Mouse (Mus musculus) liver, embryonic 14.5 days (tissue): ENCODE results near the gene Rsf1. TPM values are rescaled to one million over a fixed set of nuclear protein-coding genes. Genes with fewer than 3 reads are reported as not detected.

Experiments used
- ATAC-seq: fragments of 200-750 bp; cut with Nextera tagmentation; 2 replicates; pipeline ENCODE4 v1.8.0; 2017; ENCODE audit warnings: moderate number of reproducible peaks, mild to moderate bottlenecking, moderate library complexity; ENCODE audit not compliant: insufficient read depth
- DNase-seq, 3 experiments: peaks; one replicate each; pipeline ENCODE4 v3.0.0-alpha.2; 2012 to 2013; ENCODE audit warnings: low read depth in 3 of 3, low spot score in 3 of 3
- H3K27ac ChIP-seq: fragments of 300-500 bp; sonication (generic); 2 replicates; pipeline ENCODE4 v1.5.1; 2014; ENCODE audit warnings: moderate library complexity, mild to moderate bottlenecking, control low read depth, inconsistent platforms
- H3K27me3 ChIP-seq: fragments of 300-500 bp; sonication (generic); 2 replicates; pipeline ENCODE4 v1.6.1; 2014; ENCODE audit warnings: mild to moderate bottlenecking, low read length, moderate library complexity; ENCODE audit not compliant: control insufficient read depth, insufficient read depth
- H3K36me3 ChIP-seq: fragments of 300-500 bp; sonication (generic); replicated peaks from 2 replicates; pipeline ENCODE4 v1.6.1; 2014; ENCODE audit warnings: low read depth; ENCODE audit not compliant: control insufficient read depth, insufficient read depth
- H3K4me1 ChIP-seq, 2 experiments: fragments of 200-500 bp in 1 of 2; fragments of 300-500 bp in 1 of 2; sonication (generic) in 1 of 2; replicated peaks; 2 replicates each; pipeline ENCODE4 v1.6.1; 2012 to 2014; ENCODE audit warnings: antibody characterized with exemption in 1 of 2, inconsistent platforms in 1 of 2, low read length in 1 of 2; ENCODE audit not compliant: control insufficient read depth in 2 of 2, insufficient read depth in 2 of 2
- H3K4me2 ChIP-seq: fragments of 300-500 bp; sonication (generic); 2 replicates; pipeline ENCODE4 v1.6.1; 2014; ENCODE audit warnings: low read depth, mild to moderate bottlenecking, control low read depth, moderate library complexity
- H3K4me3 ChIP-seq, 2 experiments: fragments of 200-500 bp in 1 of 2; fragments of 300-500 bp in 1 of 2; sonication (generic) in 1 of 2; 2 replicates each; pipeline ENCODE4 v1.5.1; 2012 to 2014; ENCODE audit warnings: low read depth in 2 of 2, low read length in 2 of 2, mild to moderate bottlenecking in 2 of 2, control low read depth in 1 of 2, inconsistent platforms in 1 of 2, moderate library complexity in 1 of 2; ENCODE audit not compliant: insufficient read depth in 1 of 2
- H3K9ac ChIP-seq: fragments of 300-500 bp; sonication (generic); replicated peaks from 2 replicates; pipeline ENCODE4 v1.6.1; 2014; ENCODE audit warnings: mild to moderate bottlenecking, control low read depth, moderate library complexity
- H3K9me3 ChIP-seq: fragments of 300-500 bp; sonication (generic); 2 replicates; pipeline ENCODE4 v1.6.1; 2016; ENCODE audit warnings: low read length, mixed read lengths; ENCODE audit not compliant: control insufficient read depth
- CTCF ChIP-seq: IDR thresholded peaks from 2 replicates; pipeline ENCODE4 v1.5.1; 2016; ENCODE audit warnings: antibody characterized with exemption, low read depth, control low read depth
- EP300 ChIP-seq: IDR thresholded peaks from 2 replicates; pipeline ENCODE4 v1.6.1; 2016; ENCODE audit warnings: antibody characterized with exemption, low read depth
- WGBS: fragments of 180-500 bp; shearing (Covaris S2); extraction: QIAGEN DNeasy Blood & Tissue Kit; methylation state at CpG from one replicate; pipeline ENCODE4 v1.1.7; 2014; ENCODE audit not compliant: insufficient replicate concordance; 5-methylcytosine and 5-hydroxymethylcytosine counted together
- polyA plus RNA-seq, 2 experiments: library from polyadenylated mRNA; depleted of rRNA in 1 of 2; stranded (reverse) in 1 of 2; unstranded in 1 of 2; fragments of >200 nt; fragmentation: Nextera tagmentation in 1 of 2; extraction: Ambion mirVana in 1 of 2; gene quantifications; 2 replicates each; pipeline versions ENCODE4 v1.2.1 to v1.2.3; 2012 to 2014

Rsf1 gene
- polyA plus RNA-seq, 2 experiments: 2.8 to 4.9 TPM

DNA sequence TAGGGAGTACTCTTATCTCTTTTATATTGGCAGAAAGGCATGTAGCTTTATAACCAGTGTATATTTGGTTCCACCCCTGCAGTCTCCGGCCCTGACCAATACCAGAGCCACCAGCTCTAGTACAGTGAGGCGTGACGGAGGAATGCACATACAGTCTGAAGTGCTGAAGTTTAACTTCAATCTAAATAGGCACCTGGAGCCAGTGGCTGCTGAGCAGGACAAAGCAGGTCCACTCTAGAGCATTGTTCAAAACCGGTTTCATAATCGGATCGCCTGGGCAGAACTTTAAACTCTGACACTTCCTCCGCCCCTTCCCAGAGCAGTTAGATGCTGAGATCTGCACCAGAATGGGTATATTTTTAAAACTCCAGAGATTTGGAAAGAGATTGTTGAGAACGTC is 155.3 kb downstream of the Rsf1 start:
- H3K9ac ChIP-seq: no peak overlapping the region; the same call in 1 of the 2 replicates
- 74% methylated on average over 8 of the region's 8 CpGs for WGBS
- no peaks in the 10 kb centered on the region for H3K27me3 ChIP-seq
- TF ChIP-seq EP300: no peak
- ATAC-seq: no peak
- no peak overlapping the region for H3K4me3 ChIP-seq
- peak overlapping the region; percentile 85 for H3K4me2 ChIP-seq
- no peaks in the 10 kb centered on the region for H3K9me3 ChIP-seq
- no peak overlapping the region for H3K27ac ChIP-seq
- peaks cover 28 to 57% of the 10 kb centered on the region in 2 experiments for H3K4me1 ChIP-seq
- DNase-seq: no peak
- no peaks in the 10 kb centered on the region for H3K36me3 ChIP-seq

DNA sequence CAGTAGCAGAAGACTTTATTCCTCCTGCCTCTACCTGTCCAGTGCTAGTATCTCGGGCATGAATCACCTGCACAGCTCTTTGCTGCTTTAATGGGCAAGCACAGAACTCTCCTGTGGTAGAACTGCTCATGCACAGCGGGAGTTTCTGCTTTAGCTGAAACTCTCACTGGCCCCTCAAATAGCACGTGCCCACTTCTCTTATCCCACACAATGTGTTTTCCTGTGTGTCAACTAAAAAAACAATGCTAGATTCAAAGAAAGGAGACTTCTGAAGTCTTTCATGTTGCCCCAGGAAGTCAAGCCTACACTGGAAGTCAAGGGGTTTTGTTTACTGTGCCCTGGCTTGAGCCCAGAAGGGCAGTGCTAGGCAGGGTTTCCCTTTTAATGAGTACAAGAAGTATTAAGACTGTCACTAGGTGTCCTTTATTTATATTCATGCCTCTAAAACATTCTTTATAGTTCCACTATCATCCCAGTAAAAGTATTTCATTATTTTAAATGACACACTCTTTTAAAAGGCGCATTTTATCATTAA is 156.3 kb downstream of the Rsf1 start:
- Histone ChIP-seq H3K9ac (no peak overlapping the region), H3K27ac (no peak overlapping the region)
- DNase-seq: no peak

DNA sequence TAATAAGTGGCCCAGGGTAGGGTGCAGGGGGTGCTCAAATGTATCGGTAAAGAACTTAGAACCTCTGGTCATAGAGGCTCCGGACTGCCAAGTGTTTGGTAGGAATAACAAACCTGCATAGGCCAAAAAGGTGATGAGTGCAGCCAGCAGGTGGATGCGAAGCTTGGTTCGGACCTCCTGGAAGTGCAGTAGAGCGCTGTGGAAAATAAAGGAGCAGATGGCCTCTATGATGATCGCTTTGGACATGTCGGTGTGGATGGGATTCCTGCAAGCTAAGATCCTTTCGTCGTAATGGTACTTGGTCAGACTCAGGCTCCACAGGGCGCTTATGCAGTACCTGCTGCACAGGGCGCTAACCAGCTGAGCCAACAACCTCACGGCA is 157.6 kb downstream of the Rsf1 start:
- TF ChIP-seq EP300 (no peak), CTCF (no peak)
- peaks cover 36 to 60% of the 10 kb centered on the region in 2 experiments for H3K4me1 ChIP-seq

More for the DNA sequence above, 156.3 kb downstream of the Rsf1 start:
- Histone ChIP-seq H3K4me1 (peaks cover 28 to 57% of the 10 kb centered on the region in 2 experiments), H3K27me3 (no peaks in the 10 kb centered on the region), H3K4me2 (peak overlapping the region; percentile 85), H3K9me3 (no peaks in the 10 kb centered on the region), H3K4me3 (peak overlapping the region in 1 of 2 experiments; percentile 20; a peak in 2 of 4 replicates), H3K36me3 (no peaks in the 10 kb centered on the region)
- ATAC-seq: no peak
- 46% methylated on average over 4 of the region's 4 CpGs for WGBS
- TF ChIP-seq CTCF (no peak), EP300 (no peak)

DNA sequence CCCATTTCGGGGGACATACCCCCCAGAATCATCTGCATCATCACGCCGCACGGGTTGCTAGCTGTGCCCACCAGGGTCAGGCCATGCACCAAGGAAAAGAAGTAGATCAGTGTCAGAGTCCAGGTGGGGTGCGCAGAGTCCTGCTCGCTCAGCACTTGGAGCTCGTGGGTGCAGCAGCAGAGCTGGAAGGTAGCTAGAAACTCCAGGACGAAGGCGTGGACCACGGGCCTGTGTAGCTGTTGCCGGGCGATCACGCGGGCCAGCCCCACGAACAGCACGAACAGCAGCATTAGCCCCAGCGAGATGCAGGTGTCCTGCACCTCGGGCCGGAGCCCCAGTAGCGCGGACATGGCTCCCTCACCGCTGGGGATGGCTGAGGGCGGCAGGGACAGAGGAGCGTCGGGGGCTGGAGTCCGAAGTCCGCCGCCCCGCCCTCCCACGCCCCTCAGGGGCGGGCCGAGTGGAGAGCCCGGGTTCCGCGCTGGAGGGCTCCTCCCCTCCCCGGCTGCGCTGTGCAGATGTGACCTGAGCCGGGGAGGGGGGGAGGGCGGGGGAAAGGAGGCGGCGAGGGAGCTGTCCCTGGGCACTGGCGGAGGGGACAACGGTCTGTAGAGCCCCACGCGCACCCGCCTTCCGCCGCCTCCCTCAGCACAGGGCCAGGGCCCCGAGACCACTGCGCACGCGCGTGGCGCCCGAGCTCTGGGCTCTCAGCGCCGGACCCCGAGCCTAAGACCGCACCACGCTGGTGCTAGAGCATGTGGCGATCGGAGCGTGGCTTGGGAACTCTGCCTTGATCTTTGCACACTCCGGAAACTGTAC is 158.2 kb downstream of the Rsf1 start, which contains the start of gene Aqp11:
Gene Aqp11 (minus strand): TSS at position 652 of the 819 bp plus-strand sequence.
- Histone ChIP-seq H3K27ac (peak within 1 kb of the TSS; percentile 68), H3K4me3 (peak within 1 kb of the TSS; percentile 64 to 76), H3K4me1 (peaks cover 35 to 60% of the 10 kb centered on the region in 2 experiments), H3K4me2 (peak within 1 kb of the TSS; percentile 85), H3K9me3 (no peaks in the 10 kb centered on the region), H3K27me3 (no peaks in the 10 kb centered on the region), H3K9ac (peak within 1 kb of the TSS; percentile 91), H3K36me3 (no peaks in the 10 kb centered on the region)
- 0 out of 2 replicates have a peak, but pooled peaks have one; percentile 4 for TF ChIP-seq CTCF
- no peak for TF ChIP-seq EP300
- WGBS: under 1% methylated on average over 59 of the region's 64 CpGs
- DNase-seq: peak; percentile 75 to 79 (median 77)
- peak; percentile 93 for ATAC-seq

More for the DNA sequence above, 157.6 kb downstream of the Rsf1 start:
- Histone ChIP-seq H3K27me3 (no peaks in the 10 kb centered on the region), H3K36me3 (no peaks in the 10 kb centered on the region), H3K27ac (no peak overlapping the region), H3K4me3 (peak overlapping the region; percentile 60 to 76), H3K9me3 (no peaks in the 10 kb centered on the region), H3K9ac (peak overlapping the region; percentile 91), H3K4me2 (peak overlapping the region; percentile 85)
- ATAC-seq: peak; percentile 11
- DNase-seq: no peak
- WGBS: 10% methylated on average over 12 of the region's 12 CpGs

DNA sequence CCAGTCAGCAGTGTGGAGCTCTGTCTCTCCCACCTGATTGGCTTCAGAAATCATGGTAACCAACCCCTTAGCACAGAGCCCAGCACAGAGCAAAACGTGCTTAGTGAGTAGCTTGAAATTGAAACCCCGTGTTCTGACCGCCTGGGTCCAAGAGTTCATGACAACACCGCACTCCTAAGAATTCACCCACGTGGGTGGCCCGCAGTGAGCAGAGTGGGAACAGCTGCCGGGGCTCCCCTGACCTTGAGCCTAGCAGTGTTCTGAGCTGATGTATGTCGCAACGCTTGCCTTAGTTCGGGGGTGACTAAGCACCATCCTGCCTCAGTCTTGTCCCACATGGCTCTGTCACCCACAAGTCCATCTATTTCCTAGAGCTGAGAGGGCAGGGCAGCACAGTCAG is 161.3 kb downstream of the Rsf1 start:
- H3K27ac ChIP-seq: no peak overlapping the region
- TF ChIP-seq CTCF (no peak), EP300 (no peak)
- DNase-seq (no peak), ATAC-seq (no peak)
- peaks cover 18 to 40% of the 10 kb centered on the region in 2 experiments for H3K4me1 ChIP-seq
- WGBS: 55% methylated on average over 10 of the region's 10 CpGs
- H3K36me3 ChIP-seq: no peaks in the 10 kb centered on the region
- no peak overlapping the region for H3K4me3 ChIP-seq
- H3K9me3 ChIP-seq: no peaks in the 10 kb centered on the region
- H3K4me2 ChIP-seq: no peak overlapping the region
- no peaks in the 10 kb centered on the region for H3K27me3 ChIP-seq
- H3K9ac ChIP-seq: no peak overlapping the region
